Comparison of ENCODE assay signal across 28 mouse cellular contexts in the genomic region with DNA sequence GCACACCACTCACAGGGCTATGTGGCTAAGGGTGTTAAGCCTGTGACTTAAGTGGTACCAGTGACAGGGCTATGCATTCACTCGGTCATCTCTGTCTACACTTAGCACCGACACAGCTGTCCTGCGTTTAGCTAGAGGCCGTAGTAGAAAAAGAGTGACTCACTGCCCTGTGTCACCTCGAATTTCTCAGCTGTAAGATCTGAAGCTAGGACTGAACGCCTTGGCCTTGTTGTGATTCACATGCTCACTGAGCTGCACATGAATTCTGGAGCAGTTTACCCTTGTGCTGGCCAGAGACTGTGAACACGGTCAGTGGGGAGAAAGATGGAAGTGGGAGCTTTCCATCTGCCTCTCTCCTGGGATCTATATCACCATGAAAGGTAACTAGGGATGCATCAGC. TPM values are rescaled to one million over a fixed set of nuclear protein-coding genes. Genes with fewer than 3 reads are reported as not detected.
A peak's percentile ranks its signal among the peaks of the same experiment; 100 is the strongest.
DNase-seq lines count a peak whose midpoint lies in the region; ATAC-seq lines count a peak whose summit lies in the region.
"Had no signal": no experiment of that assay in that cellular context is flagged by ENCODE, and none has a peak within 500 bp of the region (broad histone marks: within the 10 kb centered on the region; RNA-seq: fewer than 3 reads in every experiment).

No protein-coding gene starts in this region.

- H3K36me3 ChIP-seq in kidney, embryonic 16.5 days (ENCODE audit: insufficient read depth, low read length), result no peaks in the 10 kb centered on the region
- H3K36me3 ChIP-seq in limb, embryonic 10.5 days, result no peaks in the 10 kb centered on the region
- H3K36me3 ChIP-seq: heart, embryonic 12.5 days; limb, embryonic 13.5 days; midbrain, embryonic 12.5 days; neural tube, embryonic 12.5 days had no signal

- H3K27me3 ChIP-seq in kidney, embryonic 16.5 days (ENCODE audit: insufficient read depth, low read length), result peaks cover 13% of the 10 kb centered on the region; the same call in 1 of the 2 replicates
- peaks cover 52% of the 10 kb centered on the region for H3K27me3 ChIP-seq in limb, embryonic 10.5 days (ENCODE audit: low read depth, poor library complexity, severe bottlenecking)

- no peak overlapping the region for H3K9ac ChIP-seq in kidney, embryonic 16.5 days (replicated peaks; ENCODE audit: low read length)
- H3K9ac ChIP-seq: forebrain, embryonic 13.5 days; heart, embryonic 12.5 days; hindbrain, embryonic 14.5 days; limb, embryonic 13.5 days; midbrain, embryonic 12.5 days; neural tube, embryonic 12.5 days had no signal

- H3K4me1 ChIP-seq in kidney, embryonic 16.5 days (ENCODE audit: insufficient read depth, low read length), result 0 out of 2 replicates have a peak, but pooled peaks cover 3% of the 10 kb centered on the region
- H3K4me1 ChIP-seq in limb, embryonic 10.5 days, result peaks cover 13% of the 10 kb centered on the region

- DNase-seq in cerebellum, postnatal 10 days, result peak; percentile 54 to 58
- DNase-seq in cerebellum, adult 11 months, result no peak
- DNase-seq in Muller cell, postnatal 12 days (ENCODE audit: inconsistent ontology term), result peak; percentile 86
- DNase-seq in adrenal gland, adult 8-10 months, result peak; percentile 62
- peak; percentile 68 for DNase-seq in brain, adult 2 months (ENCODE audit: low read depth, low spot score)
- no peak for DNase-seq in limb, embryonic 10.5 days (ENCODE audit: low spot score)
- DNase-seq: cerebellum, adult 8-10 months; gastrocnemius, postnatal 14 days; kidney, adult 9 months; kidney, postnatal 14 days; layer of hippocampus, adult 9-11 months; lung, postnatal 4 days; right cerebral cortex, postnatal 14 days; thymus, postnatal 14 days had no signal

- no peak for ATAC-seq in kidney, embryonic 16.5 days (ENCODE audit: low FRiP score, low TSS enrichment)
- ATAC-seq: CD4-positive, CD25-positive, alpha-beta regulatory T cell, adult 4 months; forebrain, embryonic 13.5 days; intestine, postnatal 0 days had no signal

- H3K4me2 ChIP-seq in kidney, embryonic 16.5 days (replicated peaks; ENCODE audit: low read depth, low read length), result no peak overlapping the region
- H3K4me2 ChIP-seq: forebrain, embryonic 13.5 days; heart, embryonic 12.5 days; hindbrain, embryonic 14.5 days; limb, embryonic 13.5 days; liver, embryonic 11.5 days; midbrain, embryonic 12.5 days; neural tube, embryonic 12.5 days had no signal

- WGBS in kidney, embryonic 16.5 days, result 48% methylated on average over 7 of the region's 7 CpGs
- 70% methylated on average over 7 of the region's 7 CpGs for WGBS in limb, embryonic 10.5 days

- H3K4me3 ChIP-seq in kidney, embryonic 16.5 days (ENCODE audit: low read length), result no peak overlapping the region
- no peak overlapping the region for H3K4me3 ChIP-seq in limb, embryonic 10.5 days
- H3K4me3 ChIP-seq: forebrain, embryonic 13.5 days; heart, embryonic 12.5 days; limb, embryonic 13.5 days; megakaryocyte, embryonic 14.5 days; midbrain, embryonic 12.5 days; myocyte; neural tube, embryonic 12.5 days had no signal

- H3K9me3 ChIP-seq in kidney, embryonic 16.5 days (ENCODE audit: low read length), result no peaks in the 10 kb centered on the region
- no peaks in the 10 kb centered on the region for H3K9me3 ChIP-seq in limb, embryonic 10.5 days (replicated peaks)
- H3K9me3 ChIP-seq: forebrain, embryonic 13.5 days; heart, embryonic 12.5 days; limb, embryonic 13.5 days; midbrain, embryonic 12.5 days; neural tube, embryonic 12.5 days had no signal

- no peak overlapping the region for H3K27ac ChIP-seq in kidney, embryonic 16.5 days (ENCODE audit: low read length)
- no peak overlapping the region for H3K27ac ChIP-seq in limb, embryonic 10.5 days
- H3K27ac ChIP-seq: forebrain, embryonic 13.5 days; hindbrain, embryonic 14.5 days; limb, embryonic 13.5 days; midbrain, embryonic 12.5 days; neural tube, embryonic 12.5 days had no signal

RNA-seq across cellular contexts. Expression of a gene that starts 2.3 kb away (rescaled TPM):
- 10 to 100 TPM; 28.3 to 41.6 (median 38.0) TPM for total RNA-seq in adrenal gland, adult 8-10 months (2022)
- polyA plus RNA-seq in kidney, embryonic 16.5 days (2015; fragmentation: Nextera tagmentation; extraction: Ambion mirVana), result 19.6 and 22.3 TPM in 2 replicates
- polyA plus RNA-seq in limb, embryonic 10.5 days (2016; fragmentation: Nextera tagmentation; extraction: Ambion mirVana), result 0.51 and 0.60 TPM in 2 replicates
- total RNA-seq: granulocyte monocyte progenitor cell, adult 5-6 weeks; hematopoietic stem cell, adult 5-6 weeks had no signal
- polyA plus RNA-seq: CD4-positive, CD25-positive, alpha-beta regulatory T cell, adult 4 months; myocyte had no signal

Comparison
In these comparisons a context has a peak if more than half of its experiments do, and no peak if none do; other contexts are left out.
1. DNase-seq: peak in cerebellum, postnatal 10 days (2 of 2), Muller cell, postnatal 12 days (single experiment), adrenal gland, adult 8-10 months (single experiment) and brain, adult 2 months (single experiment); none in cerebellum, adult 11 months (single experiment) and limb, embryonic 10.5 days (single experiment).
2. RNA of a gene that starts 2.3 kb away (polyA plus RNA-seq): 19.6 to 22.3 TPM in kidney, embryonic 16.5 days; 0.51 to 0.60 TPM in limb, embryonic 10.5 days; every median in the first group is over 10 times any median in the second.